Mouse (Mus musculus) stomach, embryonic 14.5 days (tissue): ENCODE results near the gene Zfp740. TPM values are rescaled to one million over a fixed set of nuclear protein-coding genes. Genes with fewer than 3 reads are reported as not detected.
A peak's percentile ranks its signal among the peaks of the same experiment; 100 is the strongest.

ENCODE experiments used
- ATAC-seq: fragments of 200-750 bp; cut with Nextera tagmentation; 2 replicates; pipeline ENCODE4 v1.8.0; 2017; ENCODE audit warnings: low read depth, moderate TSS enrichment; ENCODE audit not compliant: insufficient number of reproducible peaks, insufficient read depth, low FRiP score
- H3K27ac ChIP-seq: fragments of 300-500 bp; sonication (generic); 2 replicates; pipeline ENCODE4 v1.5.1; 2014; ENCODE audit warnings: mild to moderate bottlenecking, low read length, moderate library complexity, mixed read lengths
- H3K27me3 ChIP-seq: fragments of 300-500 bp; sonication (generic); 2 replicates; pipeline ENCODE4 v1.6.1; 2014; ENCODE audit warnings: low read length, control low read depth, mixed read lengths; ENCODE audit not compliant: control insufficient read depth, insufficient read depth
- H3K36me3 ChIP-seq: fragments of 300-500 bp; sonication (generic); 2 replicates; pipeline ENCODE4 v1.6.1; 2014; ENCODE audit warnings: mild to moderate bottlenecking, control low read depth, low read length, moderate library complexity, mixed read lengths; ENCODE audit not compliant: control insufficient read depth, insufficient read depth
- H3K4me1 ChIP-seq: fragments of 300-500 bp; sonication (generic); 2 replicates; pipeline ENCODE4 v1.6.1; 2014; ENCODE audit warnings: low read length, control low read depth, mixed read lengths; ENCODE audit not compliant: control insufficient read depth, insufficient read depth
- H3K4me2 ChIP-seq: fragments of 300-500 bp; sonication (generic); replicated peaks from 2 replicates; pipeline ENCODE4 v1.6.1; 2014; ENCODE audit warnings: low read depth, low read length, control low read depth
- H3K4me3 ChIP-seq: fragments of 300-500 bp; sonication (generic); 2 replicates; pipeline ENCODE4 v1.5.1; 2014; ENCODE audit warnings: low read depth, low read length, control low read depth
- H3K9ac ChIP-seq: fragments of 300-500 bp; sonication (generic); replicated peaks from 2 replicates; pipeline ENCODE4 v1.6.1; 2014; ENCODE audit warnings: low read depth, mild to moderate bottlenecking, control low read depth, low read length, moderate library complexity, mixed read lengths
- H3K9me3 ChIP-seq: fragments of 300-500 bp; sonication (generic); 2 replicates; pipeline ENCODE4 v1.6.1; 2016; ENCODE audit warnings: low read depth, low read length, control low read depth; ENCODE audit not compliant: control insufficient read depth
- WGBS: fragments of 180-500 bp; shearing (Covaris S2); extraction: QIAGEN DNeasy Blood & Tissue Kit; methylation state at CpG from one replicate; pipeline ENCODE4 v1.1.7; 2014; 5-methylcytosine and 5-hydroxymethylcytosine counted together
- polyA plus RNA-seq: library from polyadenylated mRNA; unstranded; fragments of >200 nt; fragmentation: Nextera tagmentation; extraction: Ambion mirVana; gene quantifications from 2 replicates; pipeline ENCODE4 v1.2.1, GENCODE M21; 2014

Zfp740 gene
- polyA plus RNA-seq, 1 experiment from 2014 or later, result 54.0 TPM

DNA sequence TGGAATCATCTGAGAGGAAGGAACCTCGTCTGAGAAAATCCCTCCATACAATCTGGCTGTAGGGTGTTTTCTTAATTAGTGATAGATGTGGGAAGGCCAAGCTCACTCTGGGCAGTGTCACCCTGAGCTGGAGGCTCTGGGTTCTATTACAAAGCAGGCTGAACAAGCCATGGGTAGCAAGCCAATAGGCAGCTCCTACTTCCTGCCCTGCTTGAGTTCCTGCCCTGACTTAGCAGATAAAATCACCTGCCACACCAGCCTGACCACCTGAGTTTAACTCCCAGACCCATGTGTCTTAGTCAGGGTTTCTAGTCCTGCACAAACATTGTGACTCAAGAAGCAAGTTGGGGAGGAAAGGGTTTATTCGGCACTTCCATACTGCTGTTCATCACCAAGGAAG, 34.0 kb upstream of the Zfp740 start:
- WGBS, result 50% methylated on average over 2 of the region's 2 CpGs
- Histone ChIP-seq H3K9ac (no peak overlapping the region), H3K4me3 (no peak overlapping the region), H3K4me1 (peaks cover 15% of the 10 kb centered on the region; the same call in 1 of the 2 replicates), H3K27me3 (no peaks in the 10 kb centered on the region), H3K9me3 (no peaks in the 10 kb centered on the region), H3K4me2 (no peak overlapping the region), H3K36me3 (no peaks in the 10 kb centered on the region), H3K27ac (no peak overlapping the region; the same call in 1 of the 2 replicates)
- ATAC-seq, result no peak

DNA sequence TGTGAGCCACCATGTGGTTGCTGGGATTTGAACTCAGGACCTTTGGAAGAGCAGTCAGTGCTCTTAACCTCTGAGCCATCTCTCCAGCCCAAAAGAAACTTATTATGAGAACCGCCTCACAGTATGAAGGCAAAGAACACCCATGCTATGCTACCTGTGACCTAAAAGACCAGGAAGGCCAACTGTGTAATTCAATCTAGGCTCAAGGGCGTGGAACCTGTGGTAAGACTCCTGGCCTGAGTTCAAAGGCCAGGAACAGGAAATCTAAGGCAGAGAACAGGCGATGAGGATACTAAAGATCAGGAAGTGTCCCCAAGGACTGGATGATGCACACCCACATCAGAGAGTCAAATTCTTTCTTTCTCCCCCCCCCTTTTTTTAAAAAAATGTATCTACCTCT, 29.5 kb upstream of the Zfp740 start:
- WGBS, result 85% methylated on average over 3 of the region's 3 CpGs
- Histone ChIP-seq H3K27ac (no peak overlapping the region), H3K27me3 (no peaks in the 10 kb centered on the region), H3K9ac (no peak overlapping the region), H3K4me1 (0 out of 2 replicates have a peak, but pooled peaks cover 3% of the 10 kb centered on the region), H3K4me2 (no peak overlapping the region), H3K9me3 (no peaks in the 10 kb centered on the region), H3K36me3 (peaks cover 7% of the 10 kb centered on the region; the same call in 1 of the 2 replicates), H3K4me3 (no peak overlapping the region)
- no peak for ATAC-seq

DNA sequence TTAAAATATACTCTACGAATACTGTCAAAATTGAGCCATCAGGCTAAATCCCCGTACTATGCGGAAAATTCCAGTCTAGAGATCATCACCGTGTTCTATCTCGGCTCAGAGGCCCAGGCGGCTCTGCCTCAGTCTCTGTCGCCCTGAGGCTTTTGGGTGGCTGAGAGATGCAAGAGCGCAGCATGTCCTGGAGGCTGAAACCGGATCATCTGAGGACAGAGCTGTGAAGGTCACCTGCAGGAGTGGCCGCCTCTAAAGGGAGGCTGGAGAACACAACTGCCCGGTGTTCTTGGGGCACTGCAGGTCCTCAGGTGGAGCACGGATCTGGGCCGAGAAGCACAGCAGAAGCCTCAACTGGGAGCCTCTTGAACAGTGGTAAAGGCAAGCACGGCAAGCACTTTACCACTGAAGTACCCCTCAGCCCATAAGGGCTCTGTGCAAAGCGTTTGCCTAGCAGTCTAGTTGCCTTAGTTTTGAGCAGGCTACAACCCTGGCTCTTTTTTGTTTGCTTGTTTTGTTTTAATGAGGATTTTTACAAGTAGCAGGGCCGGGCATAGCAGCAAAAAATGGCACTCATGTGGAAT, 27.2 kb upstream of the Zfp740 start:
- 86% methylated on average over 16 of the region's 16 CpGs for WGBS
- no peak for ATAC-seq
- no peak overlapping the region for H3K27ac ChIP-seq

DNA sequence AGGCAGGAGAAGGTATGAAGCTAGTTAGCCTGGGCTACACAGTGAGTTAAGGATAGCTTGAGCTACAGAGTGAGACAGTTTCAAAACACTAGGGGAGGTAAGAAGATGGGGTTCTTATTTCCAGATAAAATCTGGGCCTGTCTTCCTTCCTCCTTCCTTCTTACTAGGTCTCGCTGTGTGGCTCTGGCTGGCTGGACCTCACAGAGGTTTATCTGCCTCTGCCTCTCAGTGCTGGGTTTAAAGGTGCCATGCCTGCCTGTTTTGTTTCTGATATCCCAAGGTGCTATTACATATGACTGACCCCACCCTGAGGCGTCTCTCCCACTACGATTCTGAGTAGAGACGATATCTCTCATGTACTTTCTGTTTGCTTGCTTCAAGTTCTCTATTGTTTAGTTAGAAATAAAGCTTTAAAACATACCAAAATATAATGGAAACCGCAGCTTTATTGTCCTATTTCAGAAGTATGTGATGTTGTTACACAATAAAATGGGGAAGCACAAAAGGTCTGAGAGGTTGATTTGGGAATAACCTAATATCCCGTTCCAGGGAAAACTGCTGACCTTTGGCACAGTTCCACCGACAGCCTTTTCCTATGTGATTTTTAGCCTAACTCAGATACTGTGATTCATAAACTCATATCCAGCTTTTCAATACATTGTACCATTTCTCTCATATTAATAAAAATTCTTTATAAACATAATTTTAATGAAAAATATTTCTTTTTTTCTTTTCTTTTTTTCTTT, 26.3 kb upstream of the Zfp740 start:
- H3K9me3 ChIP-seq, result no peaks in the 10 kb centered on the region
- H3K4me2 ChIP-seq, result no peak overlapping the region
- no peak for ATAC-seq
- no peaks in the 10 kb centered on the region for H3K4me1 ChIP-seq
- no peak overlapping the region for H3K27ac ChIP-seq
- no peaks in the 10 kb centered on the region for H3K27me3 ChIP-seq
- H3K9ac ChIP-seq, result no peak overlapping the region
- 82% methylated on average over 7 of the region's 7 CpGs for WGBS
- H3K4me3 ChIP-seq, result no peak overlapping the region
- H3K36me3 ChIP-seq, result peaks cover 16% of the 10 kb centered on the region

More for the DNA sequence above, 27.2 kb upstream of the Zfp740 start:
- peaks cover 16% of the 10 kb centered on the region for H3K36me3 ChIP-seq
- no peak overlapping the region for H3K4me2 ChIP-seq
- no peaks in the 10 kb centered on the region for H3K27me3 ChIP-seq
- H3K4me1 ChIP-seq, result no peaks in the 10 kb centered on the region
- no peaks in the 10 kb centered on the region for H3K9me3 ChIP-seq
- no peak overlapping the region for H3K4me3 ChIP-seq
- no peak overlapping the region for H3K9ac ChIP-seq

DNA sequence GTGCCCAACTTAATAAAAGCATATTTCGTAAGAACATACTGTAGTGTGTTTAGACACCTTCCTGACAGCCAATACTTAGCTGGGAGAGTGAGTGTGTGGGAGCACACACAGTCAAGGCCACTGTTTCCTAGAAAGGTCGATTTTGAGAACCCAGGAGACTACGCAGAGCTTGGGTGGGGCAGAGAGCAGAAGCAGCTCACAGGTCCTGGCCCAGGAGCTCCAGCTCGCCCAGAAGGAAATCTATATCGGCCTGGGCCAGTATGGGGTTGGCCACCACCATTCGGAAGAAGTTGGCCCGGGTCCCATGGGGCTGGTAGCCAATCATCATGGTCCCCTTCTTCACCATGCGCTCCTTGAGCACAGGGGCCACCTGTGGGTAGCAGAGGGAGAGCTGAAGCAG, 25.6 kb upstream of the Zfp740 start:
- H3K4me1 ChIP-seq, result no peaks in the 10 kb centered on the region
- no peak overlapping the region for H3K9ac ChIP-seq
- no peaks in the 10 kb centered on the region for H3K9me3 ChIP-seq
- no peak overlapping the region for H3K27ac ChIP-seq
- 80% methylated on average over 8 of the region's 8 CpGs for WGBS
- ATAC-seq, result no peak
- H3K36me3 ChIP-seq, result peaks cover 16% of the 10 kb centered on the region
- no peaks in the 10 kb centered on the region for H3K27me3 ChIP-seq
- no peak overlapping the region for H3K4me2 ChIP-seq
- no peak overlapping the region for H3K4me3 ChIP-seq

DNA sequence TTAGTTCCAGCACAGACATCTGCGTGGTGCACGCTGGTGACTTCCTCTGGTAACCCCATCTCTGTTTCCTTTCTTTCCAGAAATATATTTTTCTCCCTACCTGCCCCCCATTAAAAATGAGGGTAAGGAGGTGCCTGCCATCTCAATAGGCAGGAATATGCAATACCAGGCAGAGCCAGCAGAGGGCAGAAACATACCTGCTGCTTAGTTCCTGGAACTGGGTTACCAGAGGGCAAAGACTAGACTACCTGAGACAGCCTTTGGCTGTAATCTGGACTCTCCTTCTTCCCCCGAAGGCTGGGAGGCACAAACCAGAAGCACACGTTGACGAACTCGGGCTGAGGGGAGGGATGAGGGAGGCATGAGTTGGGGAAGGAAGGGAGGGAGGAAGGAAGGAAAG, 24.8 kb upstream of the Zfp740 start:
- WGBS, result 17% methylated on average over 6 of the region's 6 CpGs
- Histone ChIP-seq H3K36me3 (peaks cover 16% of the 10 kb centered on the region), H3K4me1 (no peaks in the 10 kb centered on the region), H3K27ac (no peak overlapping the region), H3K4me2 (no peak overlapping the region), H3K27me3 (no peaks in the 10 kb centered on the region), H3K4me3 (no peak overlapping the region), H3K9me3 (no peaks in the 10 kb centered on the region), H3K9ac (no peak overlapping the region)
- peak; percentile 53; the same call in 1 of the 2 replicates for ATAC-seq

DNA sequence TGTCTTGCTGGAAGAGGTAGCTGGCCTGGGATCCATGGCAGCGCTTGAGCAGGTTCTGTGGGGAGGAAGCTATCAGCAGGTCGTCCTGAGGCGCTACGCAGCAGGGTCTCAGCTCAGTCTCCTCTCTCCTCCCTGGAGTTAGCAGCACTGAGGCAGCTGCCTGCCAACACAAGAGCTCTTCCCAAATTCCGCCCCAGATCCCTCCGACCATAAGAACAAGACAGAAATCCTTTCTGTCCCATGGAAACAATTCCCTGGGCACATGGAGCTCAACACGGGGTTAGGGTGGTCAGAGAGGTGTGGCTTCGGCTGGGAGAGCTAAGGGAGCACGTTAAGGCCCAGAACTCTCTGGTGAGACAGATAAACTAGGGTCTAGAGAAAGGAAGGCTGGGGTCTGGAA, 23.9 kb upstream of the Zfp740 start:
- no peaks in the 10 kb centered on the region for H3K27me3 ChIP-seq
- H3K4me3 ChIP-seq, result no peak overlapping the region
- no peak for ATAC-seq
- H3K4me2 ChIP-seq, result no peak overlapping the region
- H3K9me3 ChIP-seq, result no peaks in the 10 kb centered on the region
- H3K27ac ChIP-seq, result no peak overlapping the region
- WGBS, result 79% methylated on average over 9 of the region's 9 CpGs
- no peaks in the 10 kb centered on the region for H3K4me1 ChIP-seq
- no peak overlapping the region for H3K9ac ChIP-seq
- H3K36me3 ChIP-seq, result peaks cover 16% of the 10 kb centered on the region

DNA sequence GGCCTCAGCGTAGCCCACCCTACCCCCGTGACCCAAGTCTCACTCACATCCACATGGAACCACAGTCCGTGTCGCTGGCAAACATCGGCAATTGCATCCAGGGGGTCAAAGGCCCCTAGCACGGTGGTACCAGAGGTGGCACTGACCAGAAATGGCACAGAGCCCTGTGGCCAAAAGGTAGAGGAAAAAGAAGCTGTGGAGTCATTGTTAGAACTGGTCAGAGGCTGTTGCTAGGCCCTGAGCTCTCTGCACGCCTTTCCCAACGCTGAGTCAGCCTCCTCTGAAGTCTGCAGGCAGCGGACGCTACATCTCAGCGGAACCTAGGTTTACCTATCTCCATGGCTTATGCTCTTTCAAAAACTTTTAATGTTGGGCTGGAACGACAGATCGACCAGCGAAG, 23.1 kb upstream of the Zfp740 start:
- ATAC-seq, result no peak

More for the DNA sequence above, 23.1 kb upstream of the Zfp740 start:
- 89% methylated on average over 14 of the region's 14 CpGs for WGBS
- peaks cover 22% of the 10 kb centered on the region for H3K36me3 ChIP-seq
- no peaks in the 10 kb centered on the region for H3K4me1 ChIP-seq
- no peak overlapping the region for H3K4me2 ChIP-seq
- H3K9ac ChIP-seq, result no peak overlapping the region
- H3K27me3 ChIP-seq, result no peaks in the 10 kb centered on the region
- no peaks in the 10 kb centered on the region for H3K9me3 ChIP-seq
- H3K4me3 ChIP-seq, result no peak overlapping the region
- no peak overlapping the region for H3K27ac ChIP-seq
